Mouse (Mus musculus) hindbrain, embryonic 16.5 days (tissue): ENCODE results near the gene Pef1. TPM values are rescaled to one million over a fixed set of nuclear protein-coding genes. Genes with fewer than 3 reads are reported as not detected.

ENCODE experiments used
- ATAC-seq: fragments of 200-750 bp; cut with Nextera tagmentation; 2 replicates; pipeline ENCODE4 v1.8.0; 2017; ENCODE audit warnings: moderate TSS enrichment, moderate library complexity
- H3K27ac ChIP-seq: fragments of 300-500 bp; sonication (generic); 2 replicates; pipeline ENCODE4 v1.5.1; 2014; ENCODE audit warnings: low read depth, mild to moderate bottlenecking, control low read depth, low read length, moderate library complexity
- H3K27me3 ChIP-seq: fragments of 300-500 bp; sonication (generic); replicated peaks from 2 replicates; pipeline ENCODE4 v1.6.1; 2014; ENCODE audit warnings: low read length; ENCODE audit not compliant: control insufficient read depth, insufficient read depth
- H3K36me3 ChIP-seq: fragments of 300-500 bp; sonication (generic); 2 replicates; pipeline ENCODE4 v1.6.1; 2014; ENCODE audit warnings: mild to moderate bottlenecking, low read length, moderate library complexity, mixed read lengths; ENCODE audit not compliant: control insufficient read depth, insufficient read depth
- H3K4me1 ChIP-seq: fragments of 300-500 bp; sonication (generic); 2 replicates; pipeline ENCODE4 v1.6.1; 2014; ENCODE audit warnings: low read depth, low read length; ENCODE audit not compliant: control insufficient read depth, insufficient read depth
- H3K4me2 ChIP-seq: fragments of 300-500 bp; sonication (generic); 2 replicates; pipeline ENCODE4 v1.6.1; 2014; ENCODE audit warnings: mild to moderate bottlenecking, low read length, control low read depth, moderate library complexity
- H3K4me3 ChIP-seq: fragments of 300-500 bp; sonication (generic); 2 replicates; pipeline ENCODE4 v1.5.1; 2014; ENCODE audit warnings: mild to moderate bottlenecking, low read length, control low read depth, moderate library complexity
- H3K9ac ChIP-seq: fragments of 300-500 bp; sonication (generic); 2 replicates; pipeline ENCODE4 v1.6.1; 2014; ENCODE audit warnings: low read depth, mild to moderate bottlenecking, control low read depth, low read length, moderate library complexity
- H3K9me3 ChIP-seq: fragments of 300-500 bp; sonication (generic); 2 replicates; pipeline ENCODE4 v1.6.1; 2014; ENCODE audit warnings: mild to moderate bottlenecking, low read length, moderate library complexity; ENCODE audit not compliant: control insufficient read depth
- WGBS: fragments of 180-500 bp; shearing (Covaris S2); extraction: QIAGEN DNeasy Blood & Tissue Kit; methylation state at CpG from one replicate; pipeline ENCODE4 v1.1.7; 2014; 5-methylcytosine and 5-hydroxymethylcytosine counted together
- polyA plus RNA-seq: library from polyadenylated mRNA; unstranded; fragments of >200 nt; fragmentation: Nextera tagmentation; extraction: Ambion mirVana; gene quantifications from 2 replicates; pipeline ENCODE4 v1.2.1, GENCODE M21; 2015

Gene Pef1
- polyA plus RNA-seq, 1 experiment from 2014 or later, result 71.3 TPM

GRCm38 (mm10) chr4:130139214-130139492 is 36.8 kb downstream of the Pef1 start, which contains the start of gene Hcrtr1:
Hcrtr1 (minus strand) TSS chr4:130139359.
- ATAC-seq, result 0 out of 2 replicates have a peak, but pooled peaks have one; percentile 13
- Histone ChIP-seq H3K27ac (no peak within 1 kb of the TSS), H3K4me3 (peak within 1 kb of the TSS; percentile 51), H3K27me3 (peaks cover 9% of the 10 kb centered on the region), H3K4me2 (peak within 1 kb of the TSS; percentile 94), H3K36me3 (no peaks in the 10 kb centered on the region), H3K9ac (peak within 1 kb of the TSS; percentile 68), H3K9me3 (no peaks in the 10 kb centered on the region), H3K4me1 (peaks cover 14% of the 10 kb centered on the region)
- 0% methylated on average over 14 of the region's 15 CpGs for WGBS

GRCm38 (mm10) chr4:130140992-130141402 is 38.6 kb downstream of the Pef1 start:
- H3K36me3 ChIP-seq, result no peaks in the 10 kb centered on the region
- WGBS, result 37% methylated on average over 9 of the region's 9 CpGs
- H3K9me3 ChIP-seq, result no peaks in the 10 kb centered on the region
- peaks cover 14% of the 10 kb centered on the region for H3K4me1 ChIP-seq
- no peak overlapping the region for H3K27ac ChIP-seq
- no peak overlapping the region for H3K4me2 ChIP-seq
- no peak overlapping the region for H3K4me3 ChIP-seq
- peaks cover 9% of the 10 kb centered on the region for H3K27me3 ChIP-seq
- no peak overlapping the region for H3K9ac ChIP-seq
- peak; percentile 57; the same call in 1 of the 2 replicates for ATAC-seq

- no peak overlapping the region for H3K9ac ChIP-seq
- H3K9me3 ChIP-seq, result no peaks in the 10 kb centered on the region
Measured at GRCm38 (mm10) chr4:130141786-130142185, 39.4 kb downstream of the Pef1 start.

GRCm38 (mm10) chr4:130148405-130148804 is 46.0 kb downstream of the Pef1 start:
- Histone ChIP-seq H3K4me3 (no peak overlapping the region), H3K27ac (no peak overlapping the region), H3K9ac (no peak overlapping the region), H3K4me1 (no peaks in the 10 kb centered on the region), H3K27me3 (no peaks in the 10 kb centered on the region), H3K4me2 (no peak overlapping the region), H3K9me3 (no peaks in the 10 kb centered on the region), H3K36me3 (no peaks in the 10 kb centered on the region)
- ATAC-seq, result no peak
- WGBS, result 85% methylated on average over 10 of the region's 10 CpGs

More at GRCm38 (mm10) chr4:130141786-130142185, 39.4 kb downstream of the Pef1 start:
- Histone ChIP-seq H3K27ac (no peak overlapping the region), H3K4me3 (no peak overlapping the region), H3K4me1 (peaks cover 14% of the 10 kb centered on the region), H3K27me3 (peaks cover 9% of the 10 kb centered on the region), H3K36me3 (no peaks in the 10 kb centered on the region), H3K4me2 (no peak overlapping the region)
- ATAC-seq, result no peak
- 45% methylated on average over 3 of the region's 3 CpGs for WGBS

- H3K4me1 ChIP-seq, result no peaks in the 10 kb centered on the region
- H3K36me3 ChIP-seq, result no peaks in the 10 kb centered on the region
- ATAC-seq, result no peak
- no peak overlapping the region for H3K4me2 ChIP-seq
- H3K27me3 ChIP-seq, result no peaks in the 10 kb centered on the region
- H3K9me3 ChIP-seq, result no peaks in the 10 kb centered on the region
- no peak overlapping the region for H3K9ac ChIP-seq
- H3K27ac ChIP-seq, result no peak overlapping the region
- 77% methylated on average over 3 of the region's 3 CpGs for WGBS
- no peak overlapping the region for H3K4me3 ChIP-seq
Measured at GRCm38 (mm10) chr4:130154250-130154649, 51.9 kb downstream of the Pef1 start.

GRCm38 (mm10) chr4:130156812-130157371 is 54.5 kb downstream of the Pef1 start:
- ATAC-seq, result no peak
- 85% methylated on average over 12 of the region's 12 CpGs for WGBS
- Histone ChIP-seq H3K9ac (no peak overlapping the region), H3K27ac (no peak overlapping the region), H3K36me3 (no peaks in the 10 kb centered on the region), H3K9me3 (no peaks in the 10 kb centered on the region), H3K4me3 (no peak overlapping the region), H3K4me2 (no peak overlapping the region), H3K27me3 (no peaks in the 10 kb centered on the region), H3K4me1 (no peaks in the 10 kb centered on the region)

GRCm38 (mm10) chr4:130161349-130161748 is 59.0 kb downstream of the Pef1 start:
- 26% methylated on average over 4 of the region's 4 CpGs for WGBS
- Histone ChIP-seq H3K4me3 (no peak overlapping the region), H3K9ac (no peak overlapping the region), H3K4me2 (no peak overlapping the region), H3K4me1 (peaks cover 8% of the 10 kb centered on the region), H3K27ac (no peak overlapping the region), H3K36me3 (no peaks in the 10 kb centered on the region), H3K27me3 (peaks cover 17% of the 10 kb centered on the region), H3K9me3 (no peaks in the 10 kb centered on the region)
- ATAC-seq, result no peak

- no peak for ATAC-seq
- Histone ChIP-seq H3K27ac (no peak overlapping the region), H3K36me3 (no peaks in the 10 kb centered on the region), H3K4me3 (no peak overlapping the region), H3K4me1 (peaks cover 8% of the 10 kb centered on the region), H3K4me2 (peak overlapping the region; percentile 37), H3K9ac (peak overlapping the region; percentile 51), H3K9me3 (no peaks in the 10 kb centered on the region), H3K27me3 (peaks cover 17% of the 10 kb centered on the region)
- WGBS, result 6% methylated on average over 20 of the region's 20 CpGs
Measured at GRCm38 (mm10) chr4:130163391-130163861, 61.1 kb downstream of the Pef1 start.

- H3K4me1 ChIP-seq, result peaks cover 8% of the 10 kb centered on the region
- no peak overlapping the region for H3K4me3 ChIP-seq
- H3K9ac ChIP-seq, result no peak overlapping the region
- no peak overlapping the region for H3K4me2 ChIP-seq
- no peaks in the 10 kb centered on the region for H3K36me3 ChIP-seq
- no peaks in the 10 kb centered on the region for H3K9me3 ChIP-seq
- H3K27ac ChIP-seq, result no peak overlapping the region
- no peak for ATAC-seq
- 77% methylated on average over 6 of the region's 6 CpGs for WGBS
- H3K27me3 ChIP-seq, result peaks cover 17% of the 10 kb centered on the region
Measured at GRCm38 (mm10) chr4:130164121-130164520, 61.8 kb downstream of the Pef1 start.
